Mouse (Mus musculus): ENCODE results near the gene Tut1. TPM values are rescaled to one million over a fixed set of nuclear protein-coding genes. Genes with fewer than 3 reads are reported as not detected.

Tut1 gene
- polyA plus RNA-seq, 1 experiment = 38.2 TPM

DNA sequence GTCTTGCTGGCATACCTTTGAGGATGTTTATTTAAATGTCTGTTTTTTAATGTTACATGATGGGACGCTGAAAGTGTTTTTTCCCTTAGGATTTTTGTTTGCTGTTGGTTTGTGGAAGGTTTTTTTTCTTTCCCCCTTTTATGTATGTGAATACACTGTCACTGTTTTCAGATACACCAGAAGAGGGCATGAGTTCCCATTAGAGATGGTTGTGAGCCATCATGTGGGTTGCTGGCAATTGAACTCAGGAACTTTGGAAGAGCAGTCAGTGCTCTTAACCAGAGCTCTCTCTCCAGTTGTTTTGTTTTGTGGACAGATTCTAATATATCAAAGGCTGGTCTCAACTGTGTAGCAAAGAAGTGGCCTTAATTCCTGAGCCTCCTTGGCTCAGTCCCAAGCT lies 21.0 kb downstream of the Tut1 start:
- Histone ChIP-seq H3K27me3 (ENCODE audit: control insufficient read depth, insufficient read depth, low read length) (no peaks in the 10 kb centered on the region), H3K4me1 (ENCODE audit: control insufficient read depth, insufficient read depth, low read length) (no peaks in the 10 kb centered on the region), H3K27ac (ENCODE audit: control insufficient read depth, insufficient read depth, low read depth, low read length) (no peak overlapping the region), H3K36me3 (ENCODE audit: control insufficient read depth, insufficient read depth, low read length) (peaks cover 3% of the 10 kb centered on the region; the same call in 1 of the 2 replicates), H3K4me3 (ENCODE audit: control insufficient read depth, low read depth, low read length) (no peak overlapping the region)
- TF ChIP-seq POLR2A (IDR thresholded peaks at IDR 0.05; ENCODE audit: control insufficient read depth, low read depth, low read length) (no peak), CTCF (IDR thresholded peaks at IDR 0.05; ENCODE audit: control insufficient read depth, insufficient read depth, insufficient replicate concordance, low read depth, low read length) (no peak)

DNA sequence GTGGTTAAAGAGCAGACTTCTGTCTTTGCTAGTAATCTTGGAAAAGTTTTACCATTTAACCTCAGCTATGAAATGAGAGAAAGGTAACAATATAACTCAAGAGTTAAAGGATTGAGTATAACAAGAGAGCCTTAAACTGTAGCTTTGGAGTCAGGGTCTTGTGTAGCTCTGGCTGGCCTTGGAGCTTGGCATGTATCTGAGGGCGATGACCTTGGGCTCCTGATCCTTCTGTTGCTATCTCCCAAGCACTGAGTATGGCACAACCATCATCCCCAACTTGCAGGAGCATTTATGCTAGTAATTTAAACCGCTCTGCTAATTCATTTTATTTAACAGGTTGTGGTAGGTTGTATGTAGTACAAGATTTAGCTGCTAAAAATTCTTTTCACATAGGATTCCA lies 21.8 kb downstream of the Tut1 start:
- H3K4me3 ChIP-seq (ENCODE audit: control insufficient read depth, low read depth, low read length) = no peak overlapping the region
- TF ChIP-seq CTCF (IDR thresholded peaks at IDR 0.05; ENCODE audit: control insufficient read depth, insufficient read depth, insufficient replicate concordance, low read depth, low read length) = no peak
- no peak for TF ChIP-seq POLR2A (IDR thresholded peaks at IDR 0.05; ENCODE audit: control insufficient read depth, low read depth, low read length)
- no peak overlapping the region for H3K27ac ChIP-seq (ENCODE audit: control insufficient read depth, insufficient read depth, low read depth, low read length)
- no peaks in the 10 kb centered on the region for H3K4me1 ChIP-seq (ENCODE audit: control insufficient read depth, insufficient read depth, low read length)
- no peaks in the 10 kb centered on the region for H3K27me3 ChIP-seq (ENCODE audit: control insufficient read depth, insufficient read depth, low read length)
- H3K36me3 ChIP-seq (ENCODE audit: control insufficient read depth, insufficient read depth, low read length) = peaks cover 3% of the 10 kb centered on the region; the same call in 1 of the 2 replicates

- Histone ChIP-seq H3K27me3 (ENCODE audit: control insufficient read depth, insufficient read depth, low read length) (no peaks in the 10 kb centered on the region), H3K27ac (ENCODE audit: control insufficient read depth, insufficient read depth, low read depth, low read length) (no peak overlapping the region), H3K4me3 (ENCODE audit: control insufficient read depth, low read depth, low read length) (no peak overlapping the region), H3K4me1 (ENCODE audit: control insufficient read depth, insufficient read depth, low read length) (no peaks in the 10 kb centered on the region), H3K36me3 (ENCODE audit: control insufficient read depth, insufficient read depth, low read length) (peaks cover 3% of the 10 kb centered on the region; the same call in 1 of the 2 replicates)
- TF ChIP-seq POLR2A (IDR thresholded peaks at IDR 0.05; ENCODE audit: control insufficient read depth, low read depth, low read length) = no peak
- TF ChIP-seq CTCF (IDR thresholded peaks at IDR 0.05; ENCODE audit: control insufficient read depth, insufficient read depth, insufficient replicate concordance, low read depth, low read length) = peak; percentile 48; the same call in 1 of the 2 replicates
Observed at GRCm38 (mm10) chr19:8976535-8976934, 22.9 kb downstream of the Tut1 start.

DNA sequence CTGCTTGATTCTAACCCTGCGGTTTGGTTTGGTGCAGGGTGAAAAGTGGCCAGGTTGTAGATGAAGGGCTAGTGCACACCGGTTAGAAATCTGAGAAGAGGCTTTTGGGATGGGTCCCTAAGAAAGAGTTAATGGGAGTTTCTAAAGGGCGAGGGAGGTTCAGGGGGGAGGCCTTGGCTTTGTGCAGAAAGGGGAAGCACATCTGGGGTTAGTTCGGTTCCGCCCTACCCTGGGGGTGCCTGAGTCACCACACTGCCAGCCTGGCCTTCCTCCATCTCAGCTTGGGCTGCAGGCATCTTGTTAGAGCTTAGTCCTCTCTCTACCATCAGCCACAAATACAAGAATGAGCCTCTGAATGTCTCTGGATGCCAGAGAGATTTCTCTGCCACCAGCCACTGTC lies 27.1 kb downstream of the Tut1 start:
- Histone ChIP-seq H3K27me3 (ENCODE audit: control insufficient read depth, insufficient read depth, low read length) (no peaks in the 10 kb centered on the region), H3K27ac (ENCODE audit: control insufficient read depth, insufficient read depth, low read depth, low read length) (no peak overlapping the region), H3K36me3 (ENCODE audit: control insufficient read depth, insufficient read depth, low read length) (peaks cover 2% of the 10 kb centered on the region; the same call in 1 of the 2 replicates), H3K4me1 (ENCODE audit: control insufficient read depth, insufficient read depth, low read length) (no peaks in the 10 kb centered on the region; the same call in 1 of the 2 replicates), H3K4me3 (ENCODE audit: control insufficient read depth, low read depth, low read length) (no peak overlapping the region)
- no peak for TF ChIP-seq POLR2A (IDR thresholded peaks at IDR 0.05; ENCODE audit: control insufficient read depth, low read depth, low read length)
- TF ChIP-seq CTCF (IDR thresholded peaks at IDR 0.05; ENCODE audit: control insufficient read depth, insufficient read depth, insufficient replicate concordance, low read depth, low read length) = no peak

GRCm38 (mm10) chr19:8981450-8982168 lies 28.0 kb downstream of the Tut1 start:
- H3K4me1 ChIP-seq (ENCODE audit: control insufficient read depth, insufficient read depth, low read length) = no peaks in the 10 kb centered on the region; the same call in 1 of the 2 replicates
- H3K4me3 ChIP-seq (ENCODE audit: control insufficient read depth, low read depth, low read length) = no peak overlapping the region
- H3K27me3 ChIP-seq (ENCODE audit: control insufficient read depth, insufficient read depth, low read length) = no peaks in the 10 kb centered on the region
- no peak overlapping the region for H3K27ac ChIP-seq (ENCODE audit: control insufficient read depth, insufficient read depth, low read depth, low read length)
- no peak for TF ChIP-seq CTCF (IDR thresholded peaks at IDR 0.05; ENCODE audit: control insufficient read depth, insufficient read depth, insufficient replicate concordance, low read depth, low read length)
- no peak for TF ChIP-seq POLR2A (IDR thresholded peaks at IDR 0.05; ENCODE audit: control insufficient read depth, low read depth, low read length)
- peaks cover 2% of the 10 kb centered on the region; the same call in 1 of the 2 replicates for H3K36me3 ChIP-seq (ENCODE audit: control insufficient read depth, insufficient read depth, low read length)

GRCm38 (mm10) chr19:8982303-8983149 lies 28.9 kb downstream of the Tut1 start:
- H3K27ac ChIP-seq (ENCODE audit: control insufficient read depth, insufficient read depth, low read depth, low read length) = no peak overlapping the region
- no peaks in the 10 kb centered on the region; the same call in 1 of the 2 replicates for H3K4me1 ChIP-seq (ENCODE audit: control insufficient read depth, insufficient read depth, low read length)
- H3K4me3 ChIP-seq (ENCODE audit: control insufficient read depth, low read depth, low read length) = no peak overlapping the region
- TF ChIP-seq POLR2A (IDR thresholded peaks at IDR 0.05; ENCODE audit: control insufficient read depth, low read depth, low read length) = no peak
- no peak for TF ChIP-seq CTCF (IDR thresholded peaks at IDR 0.05; ENCODE audit: control insufficient read depth, insufficient read depth, insufficient replicate concordance, low read depth, low read length)
- peaks cover 2% of the 10 kb centered on the region; the same call in 1 of the 2 replicates for H3K36me3 ChIP-seq (ENCODE audit: control insufficient read depth, insufficient read depth, low read length)
- H3K27me3 ChIP-seq (ENCODE audit: control insufficient read depth, insufficient read depth, low read length) = no peaks in the 10 kb centered on the region

GRCm38 (mm10) chr19:8983150-8983650 lies 29.6 kb downstream of the Tut1 start:
- Histone ChIP-seq H3K36me3 (ENCODE audit: control insufficient read depth, insufficient read depth, low read length) (peaks cover 2% of the 10 kb centered on the region; the same call in 1 of the 2 replicates), H3K4me3 (ENCODE audit: control insufficient read depth, low read depth, low read length) (no peak overlapping the region), H3K4me1 (ENCODE audit: control insufficient read depth, insufficient read depth, low read length) (peaks cover 2% of the 10 kb centered on the region; the same call in 1 of the 2 replicates), H3K27ac (ENCODE audit: control insufficient read depth, insufficient read depth, low read depth, low read length) (no peak overlapping the region), H3K27me3 (ENCODE audit: control insufficient read depth, insufficient read depth, low read length) (no peaks in the 10 kb centered on the region)
- TF ChIP-seq POLR2A (IDR thresholded peaks at IDR 0.05; ENCODE audit: control insufficient read depth, low read depth, low read length) = no peak
- no peak for TF ChIP-seq CTCF (IDR thresholded peaks at IDR 0.05; ENCODE audit: control insufficient read depth, insufficient read depth, insufficient replicate concordance, low read depth, low read length)
